Mouse (Mus musculus) neural tube, embryonic 15.5 days (tissue): Measurements from ENCODE around the gene Fam240b. TPM values are rescaled to one million over a fixed set of nuclear protein-coding genes. Genes with fewer than 3 reads are reported as not detected.
"Not testable (repeated sequence)": the region's sequence is repeated elsewhere in the genome, so short reads cannot be mapped to it uniquely, and the experiment has no call there.

Experiments
- ATAC-seq: fragments of 200-750 bp; cut with Nextera tagmentation; 2 replicates; pipeline ENCODE4 v1.8.0; 2017; ENCODE audit warnings: mild to moderate bottlenecking, moderate TSS enrichment, moderate library complexity; ENCODE audit not compliant: low FRiP score
- H3K27ac ChIP-seq: fragments of 300-500 bp; sonication (generic); replicated peaks from 2 replicates; pipeline ENCODE4 v1.5.1; 2015; ENCODE audit warnings: mild to moderate bottlenecking, inconsistent platforms
- H3K27me3 ChIP-seq: fragments of 300-500 bp; sonication (generic); replicated peaks from 2 replicates; pipeline ENCODE4 v1.6.1; 2015; ENCODE audit warnings: inconsistent platforms
- H3K36me3 ChIP-seq: fragments of 300-500 bp; sonication (generic); 2 replicates; pipeline ENCODE4 v1.6.1; 2015; ENCODE audit warnings: inconsistent platforms
- H3K4me1 ChIP-seq: fragments of 300-500 bp; sonication (generic); 2 replicates; pipeline ENCODE4 v1.6.1; 2015; ENCODE audit warnings: inconsistent platforms
- H3K4me2 ChIP-seq: fragments of 300-500 bp; sonication (generic); 2 replicates; pipeline ENCODE4 v1.6.1; 2015; ENCODE audit warnings: inconsistent platforms, mild to moderate bottlenecking, moderate library complexity
- H3K4me3 ChIP-seq: fragments of 300-500 bp; sonication (generic); replicated peaks from 2 replicates; pipeline ENCODE4 v1.5.1; 2015; ENCODE audit warnings: mild to moderate bottlenecking, inconsistent platforms
- H3K9ac ChIP-seq: fragments of 300-500 bp; sonication (generic); replicated peaks from 2 replicates; pipeline ENCODE4 v1.6.1; 2015; ENCODE audit warnings: mild to moderate bottlenecking, inconsistent platforms
- H3K9me3 ChIP-seq: fragments of 300-500 bp; sonication (generic); replicated peaks from 2 replicates; pipeline ENCODE4 v1.6.1; 2016; ENCODE audit warnings: inconsistent platforms
- WGBS: fragments of 180-500 bp; shearing (Covaris S2); methylation state at CpG from one replicate; pipeline ENCODE4 v1.1.7; 2015; ENCODE audit warnings: mixed read lengths; 5-methylcytosine and 5-hydroxymethylcytosine counted together
- polyA plus RNA-seq: library from polyadenylated mRNA; unstranded; fragments of >200 nt; fragmentation: Nextera tagmentation; extraction: Ambion mirVana; gene quantifications from 2 replicates; pipeline ENCODE4 v1.2.1, GENCODE M21; 2015

The Fam240b gene
- polyA plus RNA-seq, 1 experiment from 2014 or later, result 0.46 TPM

DNA sequence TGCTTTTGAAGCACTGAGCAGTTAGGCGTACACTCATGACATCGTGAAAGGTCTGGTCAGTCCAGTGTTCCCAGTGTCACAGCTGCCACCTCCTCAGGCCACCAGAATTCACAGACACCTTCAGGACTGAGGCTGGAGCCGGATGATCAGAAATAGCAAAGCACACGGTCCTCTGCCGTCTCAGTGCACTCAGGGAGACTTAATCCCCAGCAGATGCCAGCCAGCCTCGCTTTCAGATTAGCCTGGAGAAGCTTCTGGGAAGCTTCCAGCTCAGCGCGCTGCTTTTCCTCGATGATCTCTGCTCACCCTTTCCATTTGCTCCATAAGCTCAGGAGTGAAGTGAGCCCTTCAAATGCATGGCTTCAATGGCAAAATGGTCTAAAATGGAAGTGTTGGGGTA, 32.4 kb downstream of the Fam240b start:
- 0 out of 2 replicates have a peak, but pooled peaks cover 4% of the 10 kb centered on the region for H3K9me3 ChIP-seq
- H3K9ac ChIP-seq, result no peak overlapping the region
- H3K36me3 ChIP-seq, result no peaks in the 10 kb centered on the region
- no peak overlapping the region for H3K4me3 ChIP-seq
- H3K27me3 ChIP-seq, result no peaks in the 10 kb centered on the region
- WGBS, result 77% methylated on average over 9 of the region's 9 CpGs
- no peak overlapping the region for H3K4me2 ChIP-seq
- H3K4me1 ChIP-seq, result no peaks in the 10 kb centered on the region
- no peak overlapping the region for H3K27ac ChIP-seq
- ATAC-seq, result no peak

DNA sequence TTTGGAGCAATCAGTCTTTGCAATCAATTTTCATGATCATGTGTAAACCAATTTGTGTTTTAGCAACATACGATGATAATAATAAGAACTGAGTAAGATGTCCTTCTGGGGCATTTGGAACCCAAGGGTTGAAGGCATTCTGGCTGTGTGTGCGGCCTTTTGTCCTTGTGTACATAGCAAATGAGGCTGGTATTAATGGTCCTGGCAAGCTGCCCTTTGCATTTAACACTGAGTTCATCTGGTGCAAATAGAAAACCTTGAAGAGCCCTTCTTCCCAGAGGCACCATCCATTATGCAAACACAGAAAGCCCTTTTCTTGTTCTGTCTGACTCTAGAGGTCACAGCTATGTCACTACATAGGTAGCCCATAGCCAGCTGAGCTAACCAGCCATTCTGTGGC, 35.0 kb downstream of the Fam240b start:
- no peak for ATAC-seq
- WGBS, result 70% methylated on average over 2 of the region's 2 CpGs
- no peak overlapping the region for H3K4me3 ChIP-seq
- no peaks in the 10 kb centered on the region for H3K4me1 ChIP-seq
- no peak overlapping the region for H3K4me2 ChIP-seq
- H3K27me3 ChIP-seq, result no peaks in the 10 kb centered on the region
- H3K9me3 ChIP-seq, result 0 out of 2 replicates have a peak, but pooled peaks cover 4% of the 10 kb centered on the region
- H3K9ac ChIP-seq, result no peak overlapping the region
- no peaks in the 10 kb centered on the region for H3K36me3 ChIP-seq
- no peak overlapping the region for H3K27ac ChIP-seq

DNA sequence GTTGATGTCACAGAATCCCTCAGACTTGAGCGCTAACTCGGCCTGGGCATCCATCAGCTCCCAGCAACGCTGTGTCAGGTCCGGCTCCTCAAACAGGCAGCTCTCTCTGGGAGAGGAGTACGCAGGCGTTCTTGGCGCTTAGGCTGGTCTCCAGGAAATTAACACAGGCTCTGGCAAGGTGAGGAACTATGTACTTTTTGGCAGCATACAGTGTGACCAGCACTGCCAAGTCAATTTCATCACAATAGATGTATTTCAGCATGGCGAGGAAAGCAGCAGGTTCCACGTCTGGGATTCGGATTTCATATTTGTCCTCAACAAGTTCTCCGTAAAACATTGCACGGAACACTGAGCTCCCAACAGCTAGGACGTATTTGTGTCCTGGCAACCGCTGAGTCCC, 39.4 kb downstream of the Fam240b start:
- no peak overlapping the region for H3K27ac ChIP-seq
- H3K4me2 ChIP-seq, result no peak overlapping the region
- no peaks in the 10 kb centered on the region for H3K27me3 ChIP-seq
- 0 out of 2 replicates have a peak, but pooled peaks cover 4% of the 10 kb centered on the region for H3K9me3 ChIP-seq
- 91% methylated on average over 14 of the region's 14 CpGs for WGBS
- ATAC-seq, result no peak; the same call in 1 of the 2 replicates
- H3K4me3 ChIP-seq, result no peak overlapping the region
- no peak overlapping the region for H3K9ac ChIP-seq
- no peaks in the 10 kb centered on the region for H3K36me3 ChIP-seq
- no peaks in the 10 kb centered on the region for H3K4me1 ChIP-seq

DNA sequence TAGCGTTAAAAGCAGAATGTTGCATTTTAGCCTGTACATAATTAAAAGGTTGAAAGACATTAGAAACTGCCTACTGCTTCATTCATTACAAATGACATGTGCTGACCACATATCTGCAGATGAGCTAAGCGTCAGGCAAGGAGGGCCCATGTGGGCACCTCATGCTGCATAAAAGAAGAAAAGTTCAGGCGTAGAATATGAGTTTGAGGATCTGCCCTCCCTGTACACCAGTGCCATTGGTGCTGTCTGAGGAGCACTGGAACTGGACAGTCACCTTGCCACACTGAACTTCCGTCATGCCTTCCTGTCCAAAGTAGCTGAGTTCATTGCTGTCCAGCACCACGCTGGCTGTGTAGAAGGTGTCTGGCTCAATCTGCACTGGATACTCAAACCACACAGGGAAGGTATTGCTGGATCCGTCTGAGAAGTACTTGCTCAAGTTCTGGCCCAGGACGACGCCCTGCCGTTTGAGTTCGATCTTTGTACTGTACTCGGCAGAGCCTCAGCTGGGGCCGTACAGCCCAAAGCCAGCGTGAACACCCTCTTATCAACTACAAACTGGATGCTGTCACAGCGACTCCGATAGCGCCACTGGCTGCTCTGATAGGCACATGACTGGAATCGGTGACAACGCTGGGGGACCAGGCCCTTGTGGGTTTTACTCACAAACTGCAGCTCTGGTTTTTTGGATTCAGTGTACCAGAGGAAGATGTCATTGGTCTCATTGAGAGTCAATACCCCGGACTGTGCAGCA, 40.2 kb downstream of the Fam240b start:
- H3K36me3 ChIP-seq, ATAC-seq, H3K4me1 ChIP-seq, H3K9me3 ChIP-seq, H3K27me3 ChIP-seq, H3K27ac ChIP-seq, H3K9ac ChIP-seq, H3K4me2 ChIP-seq, H3K4me3 ChIP-seq: not testable (repeated sequence)
- WGBS, result 96% methylated on average over 19 of the region's 19 CpGs

DNA sequence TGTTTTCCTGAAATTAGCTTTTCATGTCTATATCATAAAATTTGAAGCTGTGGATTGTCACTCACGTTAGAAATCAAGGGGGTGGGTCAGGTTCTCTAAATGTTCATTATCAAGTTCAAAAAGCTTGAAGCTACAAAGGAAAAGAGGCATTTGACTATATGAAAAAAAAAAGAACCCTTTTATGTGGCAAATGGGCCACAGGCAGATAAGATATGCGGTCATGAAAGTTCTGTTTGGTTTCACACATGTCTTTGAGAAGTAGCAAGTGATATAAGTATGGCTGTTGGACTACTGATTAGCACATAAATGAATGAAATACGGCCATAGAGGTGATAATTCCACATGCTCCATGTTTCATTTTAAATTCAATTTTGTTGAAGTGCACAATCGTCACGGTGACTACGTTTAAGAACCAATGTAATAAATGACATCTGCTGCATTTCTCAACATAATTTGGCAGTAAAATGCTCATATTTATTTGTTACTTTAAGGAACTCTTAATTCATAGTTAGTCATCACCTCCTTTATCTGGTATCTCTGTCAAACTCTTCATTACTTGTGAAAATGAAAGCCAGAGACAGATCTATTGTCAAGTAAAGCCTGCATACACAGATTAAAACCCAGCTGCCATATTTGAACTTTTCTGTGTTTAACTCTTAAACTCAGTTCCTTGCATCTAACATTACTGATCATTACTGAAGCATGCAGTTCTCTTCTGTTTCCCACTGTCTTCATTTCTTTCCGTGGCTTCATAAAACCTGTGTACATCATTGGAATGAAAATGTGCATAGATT, 47.4 kb downstream of the Fam240b start:
- Histone ChIP-seq H3K27me3 (no peaks in the 10 kb centered on the region), H3K4me2 (no peak overlapping the region), H3K27ac (no peak overlapping the region), H3K4me3 (no peak overlapping the region), H3K9me3 (no peaks in the 10 kb centered on the region), H3K36me3 (no peaks in the 10 kb centered on the region), H3K4me1 (no peaks in the 10 kb centered on the region), H3K9ac (no peak overlapping the region)
- ATAC-seq, result no peak
- 69% methylated on average over 7 of the region's 7 CpGs for whole genome bisulfite sequencing

DNA sequence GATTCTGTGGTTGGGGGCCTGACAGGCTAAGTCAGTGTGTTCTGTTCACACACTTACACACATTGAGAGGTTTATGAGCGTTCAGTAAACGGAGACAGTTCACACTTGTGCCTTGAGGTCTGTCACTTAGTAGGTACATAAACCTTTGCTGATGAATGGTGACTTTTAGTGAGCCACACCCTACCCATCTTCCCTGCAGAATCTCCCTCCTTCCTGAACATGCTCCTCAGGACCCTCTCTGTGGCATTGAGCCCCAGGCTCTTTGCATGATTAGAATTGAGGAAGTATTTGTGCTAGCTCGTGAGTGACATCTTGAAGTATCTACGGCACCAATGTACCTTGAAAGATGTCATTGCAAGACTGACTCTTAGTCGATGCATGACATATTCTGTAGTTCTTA, 48.9 kb downstream of the Fam240b start:
- no peak for ATAC-seq
- no peaks in the 10 kb centered on the region for H3K4me1 ChIP-seq
- H3K27me3 ChIP-seq, result no peaks in the 10 kb centered on the region
- H3K9me3 ChIP-seq, result no peaks in the 10 kb centered on the region
- H3K4me2 ChIP-seq, result no peak overlapping the region
- 89% methylated on average over 5 of the region's 5 CpGs for WGBS
- H3K36me3 ChIP-seq, result no peaks in the 10 kb centered on the region
- no peak overlapping the region for H3K4me3 ChIP-seq
- H3K27ac ChIP-seq, result no peak overlapping the region
- H3K9ac ChIP-seq, result no peak overlapping the region

DNA sequence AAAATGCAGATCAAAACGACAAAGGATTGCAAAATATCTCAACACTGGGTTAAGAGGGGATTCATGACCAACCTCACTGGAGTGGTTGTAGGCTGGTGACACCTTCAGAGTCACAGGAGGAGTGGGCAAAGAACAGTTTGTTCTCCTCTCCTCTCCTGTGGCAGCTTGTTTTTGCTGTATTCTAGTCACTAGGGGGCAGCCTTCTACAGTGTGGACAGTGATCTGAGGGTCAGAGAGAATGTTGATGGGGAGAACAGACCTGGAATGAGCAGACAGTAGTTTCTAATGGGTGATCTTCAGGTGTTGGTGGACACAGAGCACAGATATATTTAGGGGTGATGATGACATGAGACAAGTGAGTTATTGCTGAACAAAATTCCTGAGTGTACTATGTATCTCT, 49.6 kb downstream of the Fam240b start:
- Histone ChIP-seq H3K27ac (no peak overlapping the region), H3K9ac (no peak overlapping the region), H3K4me2 (no peak overlapping the region), H3K9me3 (no peaks in the 10 kb centered on the region), H3K36me3 (no peaks in the 10 kb centered on the region), H3K4me3 (no peak overlapping the region), H3K27me3 (no peaks in the 10 kb centered on the region), H3K4me1 (no peaks in the 10 kb centered on the region)
- ATAC-seq, result no peak
- WGBS, result 8% methylated on average over 1 of the region's 1 CpGs

DNA sequence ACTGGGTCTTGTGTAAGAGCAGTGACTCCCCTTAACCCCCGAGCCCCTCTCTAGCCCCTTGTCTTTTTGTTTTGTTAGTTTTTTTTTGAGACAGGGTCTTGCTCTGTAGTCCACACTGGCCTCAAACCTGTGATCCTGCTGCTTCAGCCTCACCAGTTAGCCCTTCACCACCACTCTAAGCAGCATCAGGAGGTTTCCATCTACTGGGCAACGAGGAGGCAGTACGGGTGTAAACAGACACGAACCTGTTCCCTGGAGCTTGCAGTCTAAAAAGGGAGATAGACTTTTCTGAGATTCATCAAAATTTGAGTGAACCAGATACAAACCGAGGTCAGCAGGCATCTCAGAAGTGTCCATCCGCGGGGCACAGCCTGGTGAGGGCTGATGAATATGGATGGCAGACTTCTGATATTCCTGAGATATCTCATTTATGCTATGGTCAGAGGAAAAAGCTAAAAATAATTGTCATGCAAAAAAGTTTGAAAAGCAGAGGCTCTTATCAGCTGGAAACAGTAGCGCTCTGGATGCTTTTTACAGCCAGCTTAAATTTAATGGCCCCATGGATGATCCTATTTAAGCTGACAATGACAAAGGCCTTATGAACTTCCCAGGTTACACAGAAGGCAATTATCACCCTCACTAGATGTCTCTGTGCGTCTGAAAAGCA, 52.2 kb downstream of the Fam240b start:
- no peak overlapping the region for H3K27ac ChIP-seq
- ATAC-seq, result no peak
- no peaks in the 10 kb centered on the region for H3K4me1 ChIP-seq
- WGBS, result 73% methylated on average over 9 of the region's 9 CpGs
- no peaks in the 10 kb centered on the region for H3K27me3 ChIP-seq
- H3K36me3 ChIP-seq, result 0 out of 2 replicates have a peak, but pooled peaks cover 4% of the 10 kb centered on the region
- H3K4me2 ChIP-seq, result no peak overlapping the region
- no peak overlapping the region for H3K9ac ChIP-seq
- H3K4me3 ChIP-seq, result no peak overlapping the region
- H3K9me3 ChIP-seq, result no peaks in the 10 kb centered on the region

DNA sequence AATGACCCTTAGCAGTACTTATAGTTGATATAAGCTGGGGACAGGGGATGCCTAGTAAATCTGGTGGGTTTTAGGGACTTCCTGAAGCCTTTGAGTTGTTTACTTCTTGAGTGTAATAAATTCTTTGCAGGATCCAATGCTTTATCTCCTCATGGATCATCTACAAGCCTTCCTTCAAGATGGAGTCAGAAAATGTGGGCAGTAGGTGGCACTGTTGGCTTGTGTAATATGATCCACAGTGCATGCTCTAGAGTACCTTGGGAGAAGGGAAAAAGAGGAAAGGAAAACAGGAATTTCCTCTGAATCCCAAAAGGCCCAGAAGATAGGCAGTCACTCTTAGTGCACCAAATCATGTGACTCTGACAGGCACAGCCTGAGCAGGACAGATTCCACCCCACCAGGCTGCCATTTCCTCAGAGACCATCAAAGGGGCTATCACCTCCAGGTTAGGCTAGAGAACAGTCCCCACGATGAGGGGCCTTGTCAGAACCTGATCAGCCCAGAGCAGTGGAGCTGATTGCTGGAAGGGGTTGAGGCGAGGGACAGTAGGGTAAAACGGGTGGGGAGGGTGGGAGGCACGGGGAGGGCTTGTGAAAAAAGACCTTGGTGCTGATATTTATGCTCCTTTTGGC, 54.2 kb downstream of the Fam240b start:
- Histone ChIP-seq H3K4me2 (no peak overlapping the region), H3K27me3 (no peaks in the 10 kb centered on the region), H3K36me3 (peaks cover 14% of the 10 kb centered on the region; the same call in 1 of the 2 replicates), H3K9me3 (no peaks in the 10 kb centered on the region), H3K27ac (no peak overlapping the region), H3K4me1 (no peaks in the 10 kb centered on the region), H3K9ac (no peak overlapping the region), H3K4me3 (no peak overlapping the region)
- peak; percentile 83; the same call in 1 of the 2 replicates for ATAC-seq
- WGBS, result 61% methylated on average over 4 of the region's 4 CpGs

DNA sequence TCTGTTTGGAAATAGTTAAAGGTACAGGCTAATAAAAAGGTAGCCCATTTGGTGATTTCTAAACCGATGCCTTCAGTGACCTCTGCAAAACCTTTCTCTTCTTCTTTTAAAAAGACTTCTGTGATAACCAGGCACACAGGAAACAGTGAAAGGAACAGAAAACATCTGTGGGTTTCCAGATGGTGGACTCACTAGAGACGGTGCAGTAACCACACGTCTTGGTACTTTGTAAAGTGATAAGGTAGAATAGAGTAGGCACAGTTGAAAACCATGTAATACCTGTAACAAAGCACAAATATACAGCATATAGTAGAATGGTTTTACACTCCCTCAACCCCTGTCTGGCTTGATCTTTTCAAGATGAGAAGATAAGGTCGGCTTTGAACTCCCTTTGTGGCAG, 57.0 kb downstream of the Fam240b start:
- no peak for ATAC-seq
- 83% methylated on average over 4 of the region's 4 CpGs for whole genome bisulfite sequencing

DNA sequence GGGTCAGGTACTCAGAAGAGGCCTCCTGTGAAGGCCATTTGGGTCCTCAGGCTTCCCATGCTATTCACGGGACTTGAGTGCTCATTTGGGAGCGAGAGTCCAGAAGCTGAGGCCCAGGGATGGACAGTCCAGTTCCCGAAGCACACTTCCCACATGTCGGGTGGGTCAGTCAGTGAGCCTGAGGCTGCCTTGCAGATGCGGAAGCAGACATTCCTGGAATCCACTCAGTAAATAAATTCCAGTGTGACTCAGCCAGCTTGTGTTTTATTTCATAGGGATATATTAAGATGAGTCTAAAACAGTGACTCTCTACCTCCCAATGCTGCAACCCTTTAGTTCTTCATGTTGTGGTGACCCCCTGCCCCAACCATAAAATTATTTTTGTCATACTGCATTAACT, 58.1 kb downstream of the Fam240b start:
- whole genome bisulfite sequencing, result 88% methylated on average over 5 of the region's 5 CpGs
- H3K4me1 ChIP-seq, result no peaks in the 10 kb centered on the region
- H3K9me3 ChIP-seq, result no peaks in the 10 kb centered on the region
- no peaks in the 10 kb centered on the region for H3K27me3 ChIP-seq
- no peak overlapping the region for H3K27ac ChIP-seq
- H3K4me3 ChIP-seq, result no peak overlapping the region
- no peak overlapping the region for H3K4me2 ChIP-seq
- ATAC-seq, result no peak
- H3K9ac ChIP-seq, result no peak overlapping the region
- H3K36me3 ChIP-seq, result peaks cover 14% of the 10 kb centered on the region; the same call in 1 of the 2 replicates

More for the DNA sequence above, 57.0 kb downstream of the Fam240b start:
- Histone ChIP-seq H3K4me2 (no peak overlapping the region), H3K27me3 (no peaks in the 10 kb centered on the region), H3K27ac (no peak overlapping the region), H3K4me3 (no peak overlapping the region), H3K9ac (no peak overlapping the region), H3K9me3 (no peaks in the 10 kb centered on the region), H3K36me3 (peaks cover 14% of the 10 kb centered on the region; the same call in 1 of the 2 replicates), H3K4me1 (no peaks in the 10 kb centered on the region)
